Mouse (Mus musculus) stomach, embryonic 15.5 days (tissue): ENCODE results near the gene Ccdc57. TPM values are rescaled to one million over a fixed set of nuclear protein-coding genes. Genes with fewer than 3 reads are reported as not detected.
"Not testable (repeated sequence)": the region's sequence is repeated elsewhere in the genome, so short reads cannot be mapped to it uniquely, and the experiment has no call there.

Experiments
- ATAC-seq: fragments of 200-750 bp; cut with Nextera tagmentation; 2 replicates; pipeline ENCODE4 v1.8.0; 2017; ENCODE audit warnings: low read depth, moderate number of reproducible peaks, moderate TSS enrichment; ENCODE audit not compliant: insufficient read depth, low FRiP score
- H3K27ac ChIP-seq: fragments of 300-500 bp; sonication (generic); 2 replicates; pipeline ENCODE4 v1.5.1; 2015; ENCODE audit warnings: mild to moderate bottlenecking, inconsistent platforms
- H3K27me3 ChIP-seq: fragments of 300-500 bp; sonication (generic); replicated peaks from 2 replicates; pipeline ENCODE4 v1.6.1; 2015; ENCODE audit warnings: inconsistent platforms
- H3K36me3 ChIP-seq: fragments of 300-500 bp; sonication (generic); 2 replicates; pipeline ENCODE4 v1.6.1; 2015; ENCODE audit warnings: inconsistent platforms
- H3K4me1 ChIP-seq: fragments of 300-500 bp; sonication (generic); 2 replicates; pipeline ENCODE4 v1.6.1; 2015; ENCODE audit warnings: inconsistent platforms
- H3K4me2 ChIP-seq: fragments of 300-500 bp; sonication (generic); 2 replicates; pipeline ENCODE4 v1.6.1; 2015; ENCODE audit warnings: mild to moderate bottlenecking, inconsistent platforms
- H3K4me3 ChIP-seq: fragments of 300-500 bp; sonication (generic); replicated peaks from 2 replicates; pipeline ENCODE4 v1.5.1; 2015; ENCODE audit warnings: inconsistent platforms
- H3K9ac ChIP-seq: fragments of 300-500 bp; sonication (generic); 2 replicates; pipeline ENCODE4 v1.6.1; 2015; ENCODE audit warnings: inconsistent platforms
- H3K9me3 ChIP-seq: fragments of 300-500 bp; sonication (generic); 2 replicates; pipeline ENCODE4 v1.6.1; 2016; ENCODE audit warnings: inconsistent platforms
- WGBS: fragments of 180-500 bp; shearing (Covaris S2); methylation state at CpG from one replicate; pipeline ENCODE4 v1.1.7; 2015; 5-methylcytosine and 5-hydroxymethylcytosine counted together
- polyA plus RNA-seq: library from polyadenylated mRNA; unstranded; fragments of >200 nt; fragmentation: Nextera tagmentation; extraction: Ambion mirVana; gene quantifications from 2 replicates; pipeline ENCODE4 v1.2.1, GENCODE M21; 2015

The Ccdc57 gene
- polyA plus RNA-seq, 1 experiment from 2014 or later: 4.5 TPM

GRCm38 (mm10) chr11:120783426-120784063, 149.1 kb downstream of the Ccdc57 start:
- H3K27me3 ChIP-seq: no peaks in the 10 kb centered on the region
- WGBS: 2% methylated on average over 42 of the region's 42 CpGs
- H3K4me3 ChIP-seq: peak overlapping the region; percentile 93
- H3K9me3 ChIP-seq: no peaks in the 10 kb centered on the region
- peaks cover 15% of the 10 kb centered on the region for H3K4me1 ChIP-seq
- peak overlapping the region; percentile 94 for H3K4me2 ChIP-seq
- 0 out of 2 replicates have a peak, but pooled peaks have one; percentile 20 for ATAC-seq
- peaks cover 8% of the 10 kb centered on the region for H3K36me3 ChIP-seq
- peak overlapping the region; percentile 64 for H3K9ac ChIP-seq
- peak overlapping the region; percentile 78 for H3K27ac ChIP-seq

- H3K9ac ChIP-seq, H3K4me2 ChIP-seq, H3K36me3 ChIP-seq, H3K9me3 ChIP-seq, H3K27ac ChIP-seq, ATAC-seq, H3K4me3 ChIP-seq, H3K27me3 ChIP-seq: not testable (repeated sequence)
- 97% methylated on average over 6 of the region's 6 CpGs for WGBS
- H3K4me1 ChIP-seq: peaks cover 15% of the 10 kb centered on the region
Observed at GRCm38 (mm10) chr11:120781361-120781760, 151.3 kb downstream of the Ccdc57 start.

DNA sequence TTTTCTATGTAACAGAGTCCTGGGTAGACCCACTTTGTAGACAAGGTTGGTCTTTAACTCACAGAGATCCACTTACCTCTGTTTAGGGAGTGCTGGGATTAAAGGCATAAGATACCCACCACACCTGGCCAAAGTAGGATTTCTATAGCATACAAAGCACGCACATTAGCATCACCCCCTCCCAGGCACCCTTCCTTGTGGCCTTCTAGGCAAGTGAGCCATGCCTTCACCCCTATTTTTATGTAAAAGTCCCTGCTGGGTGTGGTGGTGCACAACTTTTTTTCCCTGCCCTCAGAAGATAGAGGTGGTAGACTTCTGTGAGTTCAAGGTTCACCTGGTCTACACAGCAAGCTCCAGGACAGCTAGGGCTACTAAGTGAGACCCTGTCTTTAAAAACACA, 152.8 kb downstream of the Ccdc57 start:
- Histone ChIP-seq H3K9me3 (no peaks in the 10 kb centered on the region), H3K9ac (no peak overlapping the region), H3K4me1 (peaks cover 4% of the 10 kb centered on the region; the same call in 1 of the 2 replicates), H3K27ac (no peak overlapping the region), H3K27me3 (no peaks in the 10 kb centered on the region), H3K36me3 (no peaks in the 10 kb centered on the region), H3K4me3 (no peak overlapping the region), H3K4me2 (no peak overlapping the region)
- WGBS: 85% methylated on average over 1 of the region's 1 CpGs
- ATAC-seq: no peak

DNA sequence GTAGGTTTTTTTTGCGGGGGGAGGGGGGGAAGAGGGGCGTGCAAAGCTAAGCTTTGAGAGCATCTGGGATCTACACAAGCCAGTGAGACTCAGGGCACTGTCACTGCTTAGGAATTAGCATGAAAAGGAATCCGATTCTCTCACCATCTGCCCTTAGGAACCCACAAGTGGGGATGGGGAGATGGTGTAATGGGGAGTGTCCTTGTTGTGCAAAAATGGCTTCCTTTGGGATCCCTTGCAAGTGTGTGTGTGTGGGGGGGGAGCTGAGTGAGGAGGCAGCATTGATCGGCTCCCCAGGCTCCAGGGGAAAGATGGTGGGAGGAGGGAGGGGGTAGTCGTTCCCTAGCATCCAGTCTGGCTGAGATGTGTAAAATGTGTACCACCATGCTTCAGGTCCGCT, 155.5 kb downstream of the Ccdc57 start:
- no peak overlapping the region for H3K4me2 ChIP-seq
- no peaks in the 10 kb centered on the region for H3K27me3 ChIP-seq
- no peaks in the 10 kb centered on the region for H3K36me3 ChIP-seq
- no peak overlapping the region for H3K27ac ChIP-seq
- no peak for ATAC-seq
- no peaks in the 10 kb centered on the region for H3K4me1 ChIP-seq
- H3K9me3 ChIP-seq: no peaks in the 10 kb centered on the region
- no peak overlapping the region for H3K9ac ChIP-seq
- 41% methylated on average over 6 of the region's 6 CpGs for WGBS
- no peak overlapping the region for H3K4me3 ChIP-seq

Other genes starting within 250 kb of the Ccdc57 start
- gene Cenpx, start 219.1 kb downstream of the Ccdc57 start, polyA plus RNA-seq: 155 and 158 TPM in 2 replicates
- gene Lrrc45, start 218.9 kb downstream of the Ccdc57 start, polyA plus RNA-seq: 55.7 and 57.3 TPM in 2 replicates
- 36.4 and 39.4 TPM in 2 replicates for gene Rac3, start 211.4 kb downstream of the Ccdc57 start, polyA plus RNA-seq
- gene Dcxr, start 205.6 kb downstream of the Ccdc57 start, polyA plus RNA-seq: 31.6 and 33.5 TPM in 2 replicates
- gene Cbr2, start 200.8 kb downstream of the Ccdc57 start, polyA plus RNA-seq: 54.5 and 82.4 TPM in 2 replicates
- 4.3 and 9.3 TPM in 2 replicates for gene Hmga1b, start 170.1 kb downstream of the Ccdc57 start, polyA plus RNA-seq
- 35.8 and 40.9 TPM in 2 replicates for gene Rfng, start 148.7 kb downstream of the Ccdc57 start, polyA plus RNA-seq
- 157 and 172 TPM in 2 replicates for gene Gps1, start 148.6 kb downstream of the Ccdc57 start, polyA plus RNA-seq
- 69.2 and 79.0 TPM in 2 replicates for gene Dus1l, start 136.5 kb downstream of the Ccdc57 start, polyA plus RNA-seq
- gene Fasn, start 108.3 kb downstream of the Ccdc57 start, polyA plus RNA-seq: 45.9 and 46.3 TPM in 2 replicates
- 57.7 and 60.4 TPM in 2 replicates for gene Slc16a3, start 15.6 kb upstream of the Ccdc57 start, polyA plus RNA-seq
- gene Csnk1d, start 58.5 kb upstream of the Ccdc57 start, polyA plus RNA-seq: 110 and 119 TPM in 2 replicates
- 2.6 and 3.3 TPM in 2 replicates for gene Cd7, start 106.5 kb upstream of the Ccdc57 start, polyA plus RNA-seq
- 0.92 and 1.3 TPM in 2 replicates for gene Sectm1b, start 130.7 kb upstream of the Ccdc57 start, polyA plus RNA-seq
- 0.57 and 0.93 TPM in 2 replicates for gene Sectm1a, start 148.3 kb upstream of the Ccdc57 start, polyA plus RNA-seq
- not detected in 2 replicates for gene Tex19.2, start 185.8 kb upstream of the Ccdc57 start, polyA plus RNA-seq
- 0.08 TPM in 1 of 2 replicates, not detected in the other for gene Tex19.1, start 213.3 kb upstream of the Ccdc57 start, polyA plus RNA-seq
- gene Uts2r, start 227.4 kb upstream of the Ccdc57 start, polyA plus RNA-seq: not detected in 2 replicates